Mouse (Mus musculus) forebrain, embryonic 10.5 days (tissue): ENCODE measurements around the gene P3h1. TPM values are rescaled to one million over a fixed set of nuclear protein-coding genes. Genes with fewer than 3 reads are reported as not detected.
"Not testable (repeated sequence)": the region's sequence is repeated elsewhere in the genome, so short reads cannot be mapped to it uniquely, and the experiment has no call there.

ENCODE experiments used
- DNase-seq: peaks from one replicate; pipeline ENCODE4 v3.0.0-alpha.2; 2017; ENCODE audit warnings: low spot score; ENCODE audit errors: extremely low spot score
- H3K27ac ChIP-seq: fragments of 300-500 bp; sonication (generic); 2 replicates; pipeline ENCODE4 v1.5.1; 2016; ENCODE audit warnings: mild to moderate bottlenecking
- H3K27me3 ChIP-seq: fragments of 300-500 bp; sonication (generic); 2 replicates; pipeline ENCODE4 v1.6.1; 2016; ENCODE audit warnings: mild to moderate bottlenecking; ENCODE audit not compliant: poor library complexity, severe bottlenecking
- H3K36me3 ChIP-seq: fragments of 300-500 bp; sonication (generic); replicated peaks from 2 replicates; pipeline ENCODE4 v1.6.1; 2016; ENCODE audit warnings: mild to moderate bottlenecking, moderate library complexity
- H3K4me1 ChIP-seq: fragments of 300-500 bp; sonication (generic); 2 replicates; pipeline ENCODE4 v1.6.1; 2016
- H3K4me3 ChIP-seq: fragments of 300-500 bp; sonication (generic); 2 replicates; pipeline ENCODE4 v1.5.1; 2016; ENCODE audit warnings: mild to moderate bottlenecking, moderate library complexity
- H3K9me3 ChIP-seq: fragments of 300-500 bp; sonication (generic); 2 replicates; pipeline ENCODE4 v1.6.1; 2016; ENCODE audit warnings: mild to moderate bottlenecking, moderate library complexity
- WGBS: fragments of 180-500 bp; shearing (Covaris S2); methylation state at CpG from one replicate; pipeline ENCODE4 v1.1.7; 2016; 5-methylcytosine and 5-hydroxymethylcytosine counted together
- polyA plus RNA-seq: library from polyadenylated mRNA; unstranded; fragments of >200 nt; fragmentation: Nextera tagmentation; extraction: Ambion mirVana; gene quantifications from 2 replicates; pipeline ENCODE4 v1.2.1, GENCODE M21; 2016

Gene P3h1
- polyA plus RNA-seq, 1 experiment from 2014 or later = 13.4 TPM

GRCm38 (mm10) chr4:119259344-119260254, 26.9 kb downstream of the P3h1 start:
- H3K4me1 ChIP-seq = peaks cover 33% of the 10 kb centered on the region
- DNase-seq = no peak
- no peaks in the 10 kb centered on the region for H3K27me3 ChIP-seq
- H3K4me3 ChIP-seq = no peak overlapping the region
- H3K9me3 ChIP-seq = no peaks in the 10 kb centered on the region
- H3K27ac ChIP-seq = no peak overlapping the region
- no peaks in the 10 kb centered on the region for H3K36me3 ChIP-seq
- WGBS = 85% methylated on average over 15 of the region's 15 CpGs

- WGBS = 61% methylated on average over 7 of the region's 7 CpGs
- H3K27ac ChIP-seq = no peak overlapping the region; the same call in 1 of the 2 replicates
- no peaks in the 10 kb centered on the region for H3K36me3 ChIP-seq
- H3K4me3 ChIP-seq = no peak overlapping the region
- DNase-seq = no peak
- H3K27me3 ChIP-seq = no peaks in the 10 kb centered on the region
- H3K4me1 ChIP-seq = peaks cover 19% of the 10 kb centered on the region
- no peaks in the 10 kb centered on the region for H3K9me3 ChIP-seq
Measured at GRCm38 (mm10) chr4:119261087-119261713, 28.5 kb downstream of the P3h1 start.

- Histone ChIP-seq H3K4me3 (no peak overlapping the region), H3K4me1 (peaks cover 10% of the 10 kb centered on the region), H3K9me3 (no peaks in the 10 kb centered on the region), H3K27ac (no peak overlapping the region), H3K27me3 (no peaks in the 10 kb centered on the region), H3K36me3 (no peaks in the 10 kb centered on the region)
- 91% methylated on average over 5 of the region's 5 CpGs for WGBS
- DNase-seq = no peak
Measured at GRCm38 (mm10) chr4:119262483-119262882, 29.8 kb downstream of the P3h1 start.

- peaks cover 7% of the 10 kb centered on the region for H3K4me1 ChIP-seq
- DNase-seq = no peak
- no peak overlapping the region for H3K27ac ChIP-seq
- H3K4me3 ChIP-seq = no peak overlapping the region
- 82% methylated on average over 3 of the region's 3 CpGs for WGBS
- H3K9me3 ChIP-seq = no peaks in the 10 kb centered on the region
- H3K27me3 ChIP-seq = no peaks in the 10 kb centered on the region
- H3K36me3 ChIP-seq = 0 out of 2 replicates have a peak, but pooled peaks cover 6% of the 10 kb centered on the region
Measured at GRCm38 (mm10) chr4:119263459-119263858, 30.7 kb downstream of the P3h1 start.

GRCm38 (mm10) chr4:119266606-119267005, 33.9 kb downstream of the P3h1 start:
- Histone ChIP-seq H3K4me1 (no peaks in the 10 kb centered on the region), H3K36me3 (peaks cover 33% of the 10 kb centered on the region), H3K4me3 (no peak overlapping the region), H3K27ac (no peak overlapping the region), H3K9me3 (no peaks in the 10 kb centered on the region), H3K27me3 (no peaks in the 10 kb centered on the region)
- DNase-seq = no peak
- WGBS = 81% methylated on average over 13 of the region's 13 CpGs

- Histone ChIP-seq H3K36me3 (peaks cover 99% of the 10 kb centered on the region), H3K4me3 (no peak overlapping the region), H3K4me1 (no peaks in the 10 kb centered on the region), H3K9me3 (no peaks in the 10 kb centered on the region), H3K27ac (no peak overlapping the region), H3K27me3 (no peaks in the 10 kb centered on the region)
- WGBS = 89% methylated on average over 1 of the region's 1 CpGs
- no peak for DNase-seq
Measured at GRCm38 (mm10) chr4:119274627-119275026, 41.9 kb downstream of the P3h1 start.

GRCm38 (mm10) chr4:119275226-119275625, 42.5 kb downstream of the P3h1 start:
- Histone ChIP-seq H3K27me3 (no peaks in the 10 kb centered on the region), H3K27ac (no peak overlapping the region), H3K4me3 (no peak overlapping the region), H3K9me3 (no peaks in the 10 kb centered on the region), H3K4me1 (no peaks in the 10 kb centered on the region), H3K36me3 (peaks cover 99% of the 10 kb centered on the region)
- 83% methylated on average over 2 of the region's 2 CpGs for WGBS
- DNase-seq = no peak

- no peaks in the 10 kb centered on the region for H3K4me1 ChIP-seq
- H3K27me3 ChIP-seq = no peaks in the 10 kb centered on the region
- H3K4me3 ChIP-seq = no peak overlapping the region
- H3K36me3 ChIP-seq = peaks cover 99% of the 10 kb centered on the region
- DNase-seq = no peak
- H3K27ac ChIP-seq = no peak overlapping the region
- no peaks in the 10 kb centered on the region for H3K9me3 ChIP-seq
- WGBS = 76% methylated on average over 2 of the region's 2 CpGs
Measured at GRCm38 (mm10) chr4:119275726-119276125, 43.0 kb downstream of the P3h1 start.

GRCm38 (mm10) chr4:119278784-119279183, 46.1 kb downstream of the P3h1 start:
- H3K9me3 ChIP-seq, H3K27me3 ChIP-seq, H3K4me3 ChIP-seq, DNase-seq, H3K4me1 ChIP-seq, H3K27ac ChIP-seq: not testable (repeated sequence)
- WGBS = 93% methylated on average over 15 of the region's 15 CpGs
- H3K36me3 ChIP-seq = peaks cover 99% of the 10 kb centered on the region

GRCm38 (mm10) chr4:119284861-119285260, 52.1 kb downstream of the P3h1 start:
- WGBS = 91% methylated on average over 1 of the region's 1 CpGs
- Histone ChIP-seq H3K4me1 (peaks cover 7% of the 10 kb centered on the region; the same call in 1 of the 2 replicates), H3K4me3 (no peak overlapping the region), H3K9me3 (no peaks in the 10 kb centered on the region), H3K27me3 (no peaks in the 10 kb centered on the region), H3K36me3 (peaks cover 97% of the 10 kb centered on the region), H3K27ac (no peak overlapping the region)
- no peak for DNase-seq

- H3K9me3 ChIP-seq = no peaks in the 10 kb centered on the region
- H3K27me3 ChIP-seq = no peaks in the 10 kb centered on the region
- H3K27ac ChIP-seq = no peak overlapping the region
- H3K4me1 ChIP-seq = peaks cover 9% of the 10 kb centered on the region; the same call in 1 of the 2 replicates
- H3K4me3 ChIP-seq = no peak overlapping the region
- WGBS = 97% methylated on average over 2 of the region's 2 CpGs
- peaks cover 97% of the 10 kb centered on the region for H3K36me3 ChIP-seq
- DNase-seq = no peak
Measured at GRCm38 (mm10) chr4:119285336-119285735, 52.6 kb downstream of the P3h1 start.

- Histone ChIP-seq H3K4me3 (peak overlapping the region; percentile 98), H3K36me3 (peaks cover 58% of the 10 kb centered on the region), H3K9me3 (peaks cover 5% of the 10 kb centered on the region; the same call in 1 of the 2 replicates), H3K27me3 (no peaks in the 10 kb centered on the region), H3K27ac (no peak overlapping the region), H3K4me1 (peaks cover 41% of the 10 kb centered on the region)
- no peak for DNase-seq
- 91% methylated on average over 1 of the region's 1 CpGs for WGBS
Measured at GRCm38 (mm10) chr4:119291921-119292320, 59.2 kb downstream of the P3h1 start.
